Mouse (Mus musculus) kidney, adult 2 months (tissue): ENCODE measurements around the gene Aldh3b3.
"Not testable (repeated sequence)": the region's sequence is repeated elsewhere in the genome, so short reads cannot be mapped to it uniquely, and the experiment has no call there.

Source experiments
- CTCF ChIP-seq: fragments of 200-500 bp; conservative IDR thresholded peaks from 2 replicates; pipeline ENCODE4 v1.5.1; 2011; ENCODE audit warnings: low read depth, mild to moderate bottlenecking, control low read depth, low read length, moderate library complexity, mixed read lengths; ENCODE audit not compliant: insufficient read depth, insufficient read length
- POLR2A ChIP-seq: fragments of 200-500 bp; IDR thresholded peaks from one replicate; pipeline ENCODE4 v1.6.1; 2011; ENCODE audit warnings: low read depth, low read length, control low read depth

DNA sequence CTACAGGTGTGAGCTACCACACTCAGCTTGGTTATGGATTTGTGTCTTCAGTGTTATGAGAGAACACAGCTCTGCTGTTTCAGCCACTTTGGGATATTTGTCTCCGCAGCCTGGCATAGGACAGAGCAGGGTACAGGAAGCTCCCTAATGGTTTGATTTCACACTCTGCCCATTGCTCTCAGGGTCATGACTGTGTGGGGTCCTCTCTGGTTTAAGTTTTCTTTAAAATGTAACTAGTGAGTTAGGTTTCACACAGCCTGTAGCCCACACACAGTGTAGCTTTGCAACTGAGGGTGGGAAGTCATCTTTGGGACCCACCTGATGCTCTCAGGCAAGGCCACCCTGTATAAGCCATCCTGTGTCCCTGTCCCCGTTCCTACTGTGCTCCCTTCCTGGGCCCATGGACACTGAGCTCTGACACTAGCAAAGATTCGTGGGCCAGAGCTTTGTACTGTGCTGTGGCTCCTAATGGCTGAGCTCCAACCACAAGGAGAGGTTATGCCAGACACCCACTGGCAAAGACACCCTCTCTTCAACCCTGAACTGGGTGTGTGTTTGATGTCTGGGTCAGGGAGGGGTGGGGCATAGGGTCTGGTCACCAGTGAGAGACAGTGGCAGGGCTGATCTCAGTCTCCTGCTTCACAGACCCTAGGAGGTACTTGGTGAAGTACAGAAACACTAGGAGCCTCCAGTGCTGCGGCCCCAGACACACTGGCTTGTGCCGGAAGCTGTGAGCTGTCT, 979 bp upstream of the Aldh3b3 start:
- not testable (repeated sequence) for TF ChIP-seq POLR2A, CTCF
